Mouse (Mus musculus) A20 (cell line): Measurements from ENCODE around the gene Dusp13.
A peak's percentile ranks its signal among the peaks of the same experiment; 100 is the strongest.

Experiments used
- DNase-seq: peaks from one replicate; pipeline ENCODE4 v3.0.0-alpha.2; 2011; ENCODE audit warnings: low read depth, low spot score

Gene Dusp13

GRCm38 (mm10) chr14:21747436-21748141, 3.4 kb downstream of the Dusp13 start:
- DNase-seq: no peak

- DNase-seq: no peak
Observed at GRCm38 (mm10) chr14:21746846-21747245, 4.1 kb downstream of the Dusp13 start.

GRCm38 (mm10) chr14:21746251-21746650, 4.7 kb downstream of the Dusp13 start:
- DNase-seq: no peak

- no peak for DNase-seq
Observed at GRCm38 (mm10) chr14:21745149-21745548, 5.8 kb downstream of the Dusp13 start.

- DNase-seq: no peak
Observed at GRCm38 (mm10) chr14:21744169-21744568, 6.8 kb downstream of the Dusp13 start.

- no peak for DNase-seq
Observed at GRCm38 (mm10) chr14:21742441-21742840, 8.5 kb downstream of the Dusp13 start.

- peak; percentile 61 for DNase-seq
Observed at GRCm38 (mm10) chr14:21741786-21742185, 9.2 kb downstream of the Dusp13 start.

GRCm38 (mm10) chr14:21741314-21741713, 9.7 kb downstream of the Dusp13 start:
- DNase-seq: no peak

GRCm38 (mm10) chr14:21740345-21740744, 10.6 kb downstream of the Dusp13 start:
- DNase-seq: no peak

- DNase-seq: no peak
Observed at GRCm38 (mm10) chr14:21733131-21733905, 17.7 kb downstream of the Dusp13 start.

- DNase-seq: no peak
Observed at GRCm38 (mm10) chr14:21729936-21730335, 21.0 kb downstream of the Dusp13 start.

- DNase-seq: no peak
Observed at GRCm38 (mm10) chr14:21729031-21729732, 21.8 kb downstream of the Dusp13 start.

- no peak for DNase-seq
Observed at GRCm38 (mm10) chr14:21722021-21722698, 28.8 kb downstream of the Dusp13 start.

- DNase-seq: no peak
Observed at GRCm38 (mm10) chr14:21720430-21721205, 30.4 kb downstream of the Dusp13 start.

GRCm38 (mm10) chr14:21719646-21720383, 31.2 kb downstream of the Dusp13 start:
- DNase-seq: no peak

- no peak for DNase-seq
Observed at GRCm38 (mm10) chr14:21714486-21714885, 36.5 kb downstream of the Dusp13 start, which contains the start of gene Dupd1. TSS of gene Dupd1 (minus strand) at chr14:21714576.

GRCm38 (mm10) chr14:21711231-21711630, 39.8 kb downstream of the Dusp13 start:
- DNase-seq: no peak

- no peak for DNase-seq
Observed at GRCm38 (mm10) chr14:21709545-21709944, 41.4 kb downstream of the Dusp13 start.

GRCm38 (mm10) chr14:21706759-21707571, 44.0 kb downstream of the Dusp13 start:
- no peak for DNase-seq
